Mouse (Mus musculus) layer of hippocampus, postnatal 10 days (tissue): Measurements from ENCODE around the gene C530008M17Rik. TPM values are rescaled to one million over a fixed set of nuclear protein-coding genes. Genes with fewer than 3 reads are reported as not detected.

Experiments used
- DNase-seq, 2 experiments: peaks; one replicate each; pipeline ENCODE4 v3.0.0; 2021; ENCODE audit warnings: low spot score in 2 of 2
- total RNA-seq, 2 experiments: library from RNA; stranded (reverse); gene quantifications; 2 replicates each; pipeline ENCODE4 v1.2.3; 2021

The C530008M17Rik gene
- total RNA-seq, 2 experiments from 2014 or later: 197 to 205 TPM

GRCm38 (mm10) chr5:76769572-76769971, 113.3 kb downstream of the C530008M17Rik start:
- DNase-seq: no peak

GRCm38 (mm10) chr5:76771371-76771770, 115.1 kb downstream of the C530008M17Rik start:
- DNase-seq: no peak

GRCm38 (mm10) chr5:76772831-76773230, 116.5 kb downstream of the C530008M17Rik start:
- no peak for DNase-seq

- DNase-seq: no peak
Observed at GRCm38 (mm10) chr5:76773492-76774158, 117.3 kb downstream of the C530008M17Rik start.

- DNase-seq: no peak
Observed at GRCm38 (mm10) chr5:76779094-76779615, 122.8 kb downstream of the C530008M17Rik start.

GRCm38 (mm10) chr5:76781943-76782342, 125.6 kb downstream of the C530008M17Rik start:
- DNase-seq: no peak

GRCm38 (mm10) chr5:76782414-76783103, 126.2 kb downstream of the C530008M17Rik start:
- DNase-seq: peak; percentile 30 to 38

GRCm38 (mm10) chr5:76783104-76783441, 126.8 kb downstream of the C530008M17Rik start:
- DNase-seq: peak in 1 of 2 experiments; percentile 16

- DNase-seq: no peak
Observed at GRCm38 (mm10) chr5:76784151-76784723, 127.9 kb downstream of the C530008M17Rik start.

- DNase-seq: no peak
Observed at GRCm38 (mm10) chr5:76785013-76785412, 128.7 kb downstream of the C530008M17Rik start.

- DNase-seq: no peak
Observed at GRCm38 (mm10) chr5:76789881-76790280, 133.6 kb downstream of the C530008M17Rik start.

GRCm38 (mm10) chr5:76791280-76791679, 135.0 kb downstream of the C530008M17Rik start:
- no peak for DNase-seq

- DNase-seq: no peak
Observed at GRCm38 (mm10) chr5:76792720-76793119, 136.4 kb downstream of the C530008M17Rik start.

GRCm38 (mm10) chr5:76798043-76798442, 141.7 kb downstream of the C530008M17Rik start:
- no peak for DNase-seq

- DNase-seq: no peak
Observed at GRCm38 (mm10) chr5:76799471-76799870, 143.2 kb downstream of the C530008M17Rik start.

GRCm38 (mm10) chr5:76809031-76809430, 152.7 kb downstream of the C530008M17Rik start:
- DNase-seq: no peak

- peak; percentile 38 to 53 for DNase-seq
Observed at GRCm38 (mm10) chr5:76815035-76815434, 158.7 kb downstream of the C530008M17Rik start.

- peak; percentile 30 to 35 for DNase-seq
Observed at GRCm38 (mm10) chr5:76815786-76816455, 159.6 kb downstream of the C530008M17Rik start.

GRCm38 (mm10) chr5:76816748-76817147, 160.4 kb downstream of the C530008M17Rik start:
- no peak for DNase-seq

GRCm38 (mm10) chr5:76817678-76818077, 161.4 kb downstream of the C530008M17Rik start:
- peak in 1 of 2 experiments; percentile 38 for DNase-seq

GRCm38 (mm10) chr5:76818807-76819206, 162.5 kb downstream of the C530008M17Rik start:
- no peak for DNase-seq
